Mouse (Mus musculus) midbrain, embryonic 14.5 days (tissue): ENCODE measurements around the gene Wdr5. TPM values are rescaled to one million over a fixed set of nuclear protein-coding genes. Genes with fewer than 3 reads are reported as not detected.
"Not testable (repeated sequence)": the region's sequence is repeated elsewhere in the genome, so short reads cannot be mapped to it uniquely, and the experiment has no call there.

ENCODE experiments used
- ATAC-seq: fragments of 200-750 bp; cut with Nextera tagmentation; 2 replicates; pipeline ENCODE4 v1.8.0; 2017; ENCODE audit warnings: moderate number of reproducible peaks, moderate library complexity; ENCODE audit not compliant: low FRiP score, low TSS enrichment
- DNase-seq: peaks from one replicate; pipeline ENCODE4 v3.0.0-alpha.2; 2015
- H3K27ac ChIP-seq: fragments of 300-500 bp; sonication (generic); replicated peaks from 2 replicates; pipeline ENCODE4 v1.5.1; 2014; ENCODE audit warnings: mild to moderate bottlenecking, low read depth, low read length, moderate library complexity
- H3K27me3 ChIP-seq: fragments of 300-500 bp; sonication (generic); 2 replicates; pipeline ENCODE4 v1.6.1; 2014; ENCODE audit warnings: low read length, control low read depth, mixed read lengths; ENCODE audit not compliant: control insufficient read depth, insufficient read depth
- H3K36me3 ChIP-seq: fragments of 300-500 bp; sonication (generic); 2 replicates; pipeline ENCODE4 v1.6.1; 2014; ENCODE audit warnings: low read length, control low read depth; ENCODE audit not compliant: control insufficient read depth, insufficient read depth
- H3K4me1 ChIP-seq: fragments of 300-500 bp; sonication (generic); 2 replicates; pipeline ENCODE4 v1.6.1; 2014; ENCODE audit warnings: mild to moderate bottlenecking, antibody characterized with exemption, low read length, control low read depth; ENCODE audit not compliant: control insufficient read depth, insufficient read depth
- H3K4me2 ChIP-seq: fragments of 300-500 bp; sonication (generic); 2 replicates; pipeline ENCODE4 v1.6.1; 2014; ENCODE audit warnings: mild to moderate bottlenecking, low read length, moderate library complexity
- H3K4me3 ChIP-seq: fragments of 300-500 bp; sonication (generic); replicated peaks from 2 replicates; pipeline ENCODE4 v1.5.1; 2014; ENCODE audit warnings: low read depth, low read length
- H3K9ac ChIP-seq: fragments of 300-500 bp; sonication (generic); replicated peaks from 2 replicates; pipeline ENCODE4 v1.6.1; 2014; ENCODE audit warnings: mild to moderate bottlenecking, low read length, moderate library complexity
- H3K9me3 ChIP-seq: fragments of 300-500 bp; sonication (generic); 2 replicates; pipeline ENCODE4 v1.6.1; 2016; ENCODE audit warnings: low read length, control low read depth, mixed read lengths; ENCODE audit not compliant: control insufficient read depth
- WGBS: fragments of 180-500 bp; shearing (Covaris S2); extraction: QIAGEN DNeasy Blood & Tissue Kit; methylation state at CpG from one replicate; pipeline ENCODE4 v1.1.7; 2014; 5-methylcytosine and 5-hydroxymethylcytosine counted together
- polyA plus RNA-seq: library from polyadenylated mRNA; unstranded; fragments of >200 nt; fragmentation: Nextera tagmentation; extraction: Ambion mirVana; gene quantifications from 2 replicates; pipeline ENCODE4 v1.2.1, GENCODE M21; 2014

The Wdr5 gene
- polyA plus RNA-seq, 1 experiment from 2014 or later = 44.2 TPM

DNA sequence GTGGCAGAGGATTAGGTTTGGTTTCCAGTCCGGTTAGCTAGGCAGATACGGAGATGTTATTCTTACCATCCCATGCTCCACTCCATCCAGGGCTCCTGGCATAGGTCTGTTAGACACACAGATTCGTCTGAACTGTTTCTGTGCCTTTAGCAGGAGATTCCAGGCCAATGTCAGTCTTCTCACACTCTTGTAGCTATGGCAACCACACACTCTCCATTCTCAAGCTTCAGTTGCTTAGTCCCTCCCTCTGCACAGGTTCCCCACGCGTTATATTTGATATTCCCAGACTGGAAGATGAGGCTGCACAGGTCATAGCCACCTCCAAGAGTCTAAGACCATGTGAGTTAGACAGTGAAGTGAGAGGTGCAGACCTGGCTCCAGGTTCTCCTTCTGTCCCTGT lies 1.1 kb upstream of the Wdr5 start:
- peak overlapping the region; percentile 98 for H3K4me2 ChIP-seq
- peak overlapping the region; percentile 86; the same call in 1 of the 2 replicates for H3K27ac ChIP-seq
- H3K27me3 ChIP-seq = no peaks in the 10 kb centered on the region
- 67% methylated on average over 5 of the region's 5 CpGs for WGBS
- no peaks in the 10 kb centered on the region for H3K36me3 ChIP-seq
- ATAC-seq (no peak), DNase-seq (peak; percentile 9)
- peak overlapping the region; percentile 93 for H3K4me3 ChIP-seq
- peak overlapping the region; percentile 89 for H3K9ac ChIP-seq
- no peaks in the 10 kb centered on the region for H3K9me3 ChIP-seq
- H3K4me1 ChIP-seq = peaks cover 23% of the 10 kb centered on the region

GRCm38 (mm10) chr2:27515341-27516166 lies 597 bp downstream of the Wdr5 start:
- Histone ChIP-seq H3K9ac (peak overlapping the region; percentile 89), H3K27ac (peak overlapping the region; percentile 86), H3K4me1 (peaks cover 23% of the 10 kb centered on the region), H3K4me3 (peak overlapping the region; percentile 93), H3K27me3 (no peaks in the 10 kb centered on the region), H3K9me3 (no peaks in the 10 kb centered on the region), H3K4me2 (peak overlapping the region; percentile 98), H3K36me3 (peaks cover 17% of the 10 kb centered on the region)
- ATAC-seq (peak; percentile 9; the same call in 1 of the 2 replicates), DNase-seq (no peak)
- under 1% methylated on average over 40 of the region's 40 CpGs for WGBS

GRCm38 (mm10) chr2:27516289-27516688 lies 1.3 kb downstream of the Wdr5 start:
- H3K27ac ChIP-seq = no peak overlapping the region
- peaks cover 24% of the 10 kb centered on the region for H3K36me3 ChIP-seq
- peaks cover 23% of the 10 kb centered on the region for H3K4me1 ChIP-seq
- DNase-seq = no peak
- no peaks in the 10 kb centered on the region for H3K27me3 ChIP-seq
- 10% methylated on average over 1 of the region's 1 CpGs for WGBS
- H3K9me3 ChIP-seq = no peaks in the 10 kb centered on the region
- peak overlapping the region; percentile 93 for H3K4me3 ChIP-seq
- H3K9ac ChIP-seq = peak overlapping the region; percentile 89; the same call in 1 of the 2 replicates
- H3K4me2 ChIP-seq = peak overlapping the region; percentile 98
- ATAC-seq = no peak

DNA sequence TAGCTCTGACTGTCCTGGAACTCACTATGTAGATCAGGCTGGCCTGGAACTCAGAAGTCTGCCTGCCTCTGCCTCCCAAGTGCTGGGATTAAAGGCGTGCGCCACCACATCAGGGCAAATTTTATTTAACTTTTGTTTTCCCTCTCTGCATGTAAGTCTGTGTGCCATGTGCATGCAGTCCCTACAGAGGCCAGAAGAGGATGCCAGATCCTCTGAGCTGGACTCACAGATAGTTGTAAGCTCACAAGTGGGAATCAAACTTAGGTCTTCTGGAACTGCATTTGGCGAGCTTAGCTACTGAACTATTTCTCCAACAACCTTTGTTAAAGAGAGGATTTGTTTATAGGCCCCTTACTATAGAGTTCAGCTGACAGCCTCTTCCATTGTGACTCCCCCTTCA lies 3.3 kb downstream of the Wdr5 start:
- ATAC-seq = no peak

DNA sequence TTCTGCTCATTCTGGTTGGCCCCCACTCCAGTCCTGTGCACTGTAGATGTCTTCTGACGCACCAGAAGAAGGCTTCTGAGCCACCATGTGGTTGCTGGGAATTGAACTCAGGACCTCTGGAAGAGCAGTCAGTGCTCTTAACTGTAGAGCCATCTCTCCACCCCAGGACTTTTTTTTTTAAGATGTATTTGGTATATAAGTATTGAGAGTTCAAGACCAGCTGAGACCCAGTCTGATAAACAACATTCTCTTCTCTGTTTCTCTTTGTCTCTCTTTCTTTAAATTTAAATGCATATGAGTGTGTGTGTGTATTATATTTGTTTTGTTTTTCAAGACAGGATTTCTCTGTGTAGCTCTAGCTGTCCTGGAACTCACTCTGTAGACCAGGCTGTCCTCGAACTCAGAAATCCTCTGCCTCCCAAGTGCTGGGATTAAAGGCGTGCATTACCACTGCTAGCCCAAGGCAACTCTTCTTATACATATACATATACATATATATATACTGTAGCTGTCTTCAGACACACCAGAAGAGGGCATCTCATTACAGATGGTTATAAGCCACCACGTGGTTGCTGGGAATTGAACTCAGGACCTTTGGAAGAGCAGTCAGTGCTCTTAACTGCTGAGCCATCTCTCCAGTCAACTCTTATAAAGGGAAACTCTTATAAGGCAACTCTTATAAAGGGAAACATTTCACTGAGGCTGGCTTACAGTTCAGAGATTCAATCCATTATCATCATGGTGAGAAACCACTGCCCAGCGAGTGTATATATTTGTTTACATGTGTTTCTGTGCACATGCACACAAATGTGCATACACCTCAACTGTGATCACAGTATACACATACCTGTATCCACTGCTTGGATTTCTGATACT lies 23.7 kb downstream of the Wdr5 start:
- Histone ChIP-seq H3K27ac (peak overlapping the region; percentile 70), H3K4me3 (peak overlapping the region; percentile 12; the same call in 1 of the 2 replicates), H3K36me3 (peaks cover 30% of the 10 kb centered on the region), H3K4me2 (peak overlapping the region; percentile 88), H3K9ac (peak overlapping the region; percentile 70; the same call in 1 of the 2 replicates), H3K4me1 (peaks cover 12% of the 10 kb centered on the region)
- not testable (repeated sequence) for H3K27me3 ChIP-seq, H3K9me3 ChIP-seq, DNase-seq, ATAC-seq
- 67% methylated on average over 5 of the region's 5 CpGs for WGBS

More for the DNA sequence above, 3.3 kb downstream of the Wdr5 start:
- H3K4me2 ChIP-seq = no peak overlapping the region
- no peak overlapping the region for H3K9ac ChIP-seq
- no peaks in the 10 kb centered on the region for H3K27me3 ChIP-seq
- H3K36me3 ChIP-seq = peaks cover 41% of the 10 kb centered on the region
- no peak for DNase-seq
- no peak overlapping the region for H3K4me3 ChIP-seq
- H3K4me1 ChIP-seq = peaks cover 23% of the 10 kb centered on the region
- no peaks in the 10 kb centered on the region for H3K9me3 ChIP-seq
- no peak overlapping the region for H3K27ac ChIP-seq
- 93% methylated on average over 3 of the region's 3 CpGs for WGBS

- H3K27ac ChIP-seq = peak overlapping the region; percentile 70
- H3K4me2 ChIP-seq = peak overlapping the region; percentile 88
- no peaks in the 10 kb centered on the region for H3K27me3 ChIP-seq
- peaks cover 23% of the 10 kb centered on the region for H3K36me3 ChIP-seq
- ATAC-seq (no peak), DNase-seq (no peak)
- peaks cover 12% of the 10 kb centered on the region for H3K4me1 ChIP-seq
- H3K9me3 ChIP-seq = no peaks in the 10 kb centered on the region
- WGBS = 20% methylated on average over 5 of the region's 5 CpGs
- H3K4me3 ChIP-seq = peak overlapping the region; percentile 12; the same call in 1 of the 2 replicates
- peak overlapping the region; percentile 70; the same call in 1 of the 2 replicates for H3K9ac ChIP-seq
Measured at GRCm38 (mm10) chr2:27539336-27539735, 24.4 kb downstream of the Wdr5 start.

DNA sequence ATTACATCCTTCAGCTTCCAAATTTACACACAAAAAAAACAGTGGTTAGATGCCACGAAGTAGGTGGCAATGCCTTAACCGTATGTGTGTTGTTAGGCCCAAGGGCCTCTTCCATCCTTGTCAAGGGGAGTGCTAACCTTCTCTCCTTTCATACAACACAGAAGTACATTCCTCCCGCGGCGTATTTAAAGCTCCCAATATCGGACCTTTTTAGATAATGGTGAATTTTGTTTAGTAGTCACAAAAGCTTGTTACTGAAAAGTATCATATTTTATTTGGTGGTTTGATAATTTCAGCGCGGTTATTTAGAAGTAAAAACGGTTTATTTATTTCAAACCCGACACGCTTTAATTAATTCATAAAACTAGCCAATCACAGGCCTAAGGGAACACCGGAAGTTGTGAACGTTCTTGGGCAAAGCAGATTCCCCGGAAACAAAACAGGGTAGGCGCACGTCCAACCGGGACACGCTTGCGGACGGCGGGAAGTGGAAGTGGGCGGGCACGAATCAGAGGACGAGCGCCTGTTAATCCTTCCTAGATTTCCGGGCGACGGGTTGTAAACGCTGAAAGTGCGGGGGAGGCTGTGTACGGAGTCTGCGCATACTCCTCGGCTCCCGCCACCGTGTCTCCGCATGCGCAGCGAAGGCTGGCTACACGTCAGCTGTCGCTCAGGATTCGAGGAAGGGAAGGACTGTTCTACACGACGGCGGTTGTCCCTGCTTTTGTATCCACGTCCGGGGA lies 25.0 kb downstream of the Wdr5 start:
- Histone ChIP-seq H3K27ac (peak overlapping the region; percentile 86), H3K4me2 (peak overlapping the region; percentile 88), H3K4me1 (peaks cover 12% of the 10 kb centered on the region), H3K4me3 (peak overlapping the region; percentile 47), H3K9me3 (no peaks in the 10 kb centered on the region), H3K36me3 (peaks cover 17% of the 10 kb centered on the region), H3K9ac (peak overlapping the region; percentile 70), H3K27me3 (no peaks in the 10 kb centered on the region)
- WGBS = under 1% methylated on average over 46 of the region's 46 CpGs
- peak; percentile 98 for DNase-seq
- peak; percentile 97 for ATAC-seq

DNA sequence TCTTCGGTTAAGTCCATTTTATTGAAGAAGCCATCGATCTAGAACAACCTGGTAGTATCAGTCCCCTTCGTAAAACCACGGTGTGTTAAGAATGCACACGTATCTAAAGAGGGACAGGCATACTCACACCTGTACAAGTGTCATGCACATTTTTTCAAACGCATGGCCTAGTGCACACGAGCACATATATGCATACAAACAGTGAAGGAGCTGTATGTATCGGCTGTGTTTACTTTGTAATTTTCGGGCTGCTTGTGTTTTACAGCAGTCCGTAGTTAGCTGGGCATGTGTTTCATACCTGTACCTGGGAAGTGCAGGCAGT lies 25.5 kb downstream of the Wdr5 start:
- Histone ChIP-seq H3K27ac (peak overlapping the region; percentile 86), H3K4me1 (peaks cover 12% of the 10 kb centered on the region), H3K4me2 (peak overlapping the region; percentile 88), H3K36me3 (peaks cover 12% of the 10 kb centered on the region), H3K27me3 (no peaks in the 10 kb centered on the region), H3K9ac (peak overlapping the region; percentile 70), H3K4me3 (peak overlapping the region; percentile 47), H3K9me3 (no peaks in the 10 kb centered on the region)
- no peak for DNase-seq
- 28% methylated on average over 10 of the region's 10 CpGs for WGBS
- ATAC-seq = peak; percentile 32; the same call in 1 of the 2 replicates
